Mouse (Mus musculus) forebrain, postnatal 0 days (tissue): ENCODE measurements around the gene Btbd35f28. TPM values are rescaled to one million over a fixed set of nuclear protein-coding genes. Genes with fewer than 3 reads are reported as not detected.
"Not testable (repeated sequence)": the region's sequence is repeated elsewhere in the genome, so short reads cannot be mapped to it uniquely, and the experiment has no call there.

ENCODE experiments used
- ATAC-seq: fragments of 200-750 bp; cut with Nextera tagmentation; 2 replicates; pipeline ENCODE4 v1.8.0; 2017; ENCODE audit warnings: mild to moderate bottlenecking, moderate library complexity
- DNase-seq: peaks from one replicate; pipeline ENCODE4 v3.0.0-alpha.2; 2015
- H3K27ac ChIP-seq: fragments of 300-500 bp; sonication (generic); 2 replicates; pipeline ENCODE4 v1.5.1; 2014; ENCODE audit warnings: low read depth, mild to moderate bottlenecking, antibody characterized with exemption, low read length, moderate library complexity, mixed read lengths
- H3K27me3 ChIP-seq: fragments of 300-500 bp; sonication (generic); 2 replicates; pipeline ENCODE4 v1.6.1; 2014; ENCODE audit warnings: mild to moderate bottlenecking, low read length, mixed read lengths; ENCODE audit not compliant: insufficient read depth
- H3K36me3 ChIP-seq: fragments of 300-500 bp; sonication (generic); 2 replicates; pipeline ENCODE4 v1.6.1; 2014; ENCODE audit warnings: mild to moderate bottlenecking, moderate library complexity; ENCODE audit not compliant: insufficient read depth
- H3K4me1 ChIP-seq: fragments of 300-500 bp; sonication (generic); 2 replicates; pipeline ENCODE4 v1.6.1; 2014; ENCODE audit warnings: antibody characterized with exemption; ENCODE audit not compliant: insufficient read depth
- H3K4me2 ChIP-seq: fragments of 300-500 bp; sonication (generic); 2 replicates; pipeline ENCODE4 v1.6.1; 2014; ENCODE audit warnings: low read depth, mild to moderate bottlenecking, moderate library complexity
- H3K4me3 ChIP-seq: fragments of 300-500 bp; sonication (generic); 2 replicates; pipeline ENCODE4 v1.5.1; 2014; ENCODE audit warnings: low read depth, low read length, mixed read lengths
- H3K9ac ChIP-seq: fragments of 300-500 bp; sonication (generic); 2 replicates; pipeline ENCODE4 v1.6.1; 2014; ENCODE audit warnings: mild to moderate bottlenecking
- H3K9me3 ChIP-seq: fragments of 300-500 bp; sonication (generic); 2 replicates; pipeline ENCODE4 v1.6.1; 2016; ENCODE audit warnings: low read length
- WGBS: fragments of 180-500 bp; shearing (Covaris S2); extraction: QIAGEN DNeasy Blood & Tissue Kit; methylation state at CpG from one replicate; pipeline ENCODE4 v1.1.7; 2014; 5-methylcytosine and 5-hydroxymethylcytosine counted together
- polyA plus RNA-seq: library from polyadenylated mRNA; unstranded; fragments of >200 nt; fragmentation: Nextera tagmentation; extraction: Ambion mirVana; gene quantifications from 2 replicates; pipeline ENCODE4 v1.2.1, GENCODE M21; 2015
- total RNA-seq: library from RNA; depleted of rRNA; stranded (reverse); fragments of >200 nt; gene quantifications from 2 replicates; pipeline ENCODE4 v1.2.3, GENCODE M21; 2014; rRNA removed

Btbd35f28 gene
- total RNA-seq (not detected in 2 replicates), polyA plus RNA-seq (not detected in 2 replicates)

- DNase-seq, H3K36me3 ChIP-seq, H3K4me1 ChIP-seq, H3K27ac ChIP-seq, H3K4me3 ChIP-seq, ATAC-seq, H3K27me3 ChIP-seq, H3K9ac ChIP-seq, H3K4me2 ChIP-seq, H3K9me3 ChIP-seq: not testable (repeated sequence)
- WGBS, result no CpG with 5 or more reads among the region's 2 CpGs
Measured at GRCm38 (mm10) chrX:4196276-4196675, at the start of gene Btbd35f28. Gene Btbd35f28 (plus strand): TSS chrX:4196576.

Other genes with a start within 250 kb of the Btbd35f28 start
- not detected in 2 replicates for gene Btbd35f16, start 239.6 kb upstream of the Btbd35f28 start, total RNA-seq
- gene Btbd35f16, start 239.6 kb upstream of the Btbd35f28 start, polyA plus RNA-seq, result not detected in 2 replicates
- gene Btbd35f3, start 158.9 kb upstream of the Btbd35f28 start, total RNA-seq, result not detected in 2 replicates
- not detected in 2 replicates for gene Btbd35f3, start 158.9 kb upstream of the Btbd35f28 start, polyA plus RNA-seq
- not detected in 2 replicates for gene Btbd35f20, start 94.7 kb downstream of the Btbd35f28 start, total RNA-seq
- gene Btbd35f20, start 94.7 kb downstream of the Btbd35f28 start, polyA plus RNA-seq, result not detected in 2 replicates
- gene Btbd35f17, start 174.1 kb downstream of the Btbd35f28 start, total RNA-seq, result not detected in 2 replicates
- not detected in 2 replicates for gene Btbd35f17, start 174.1 kb downstream of the Btbd35f28 start, polyA plus RNA-seq